Mouse (Mus musculus) forebrain, embryonic 12.5 days (tissue): Measurements from ENCODE around the gene 1700025G04Rik. TPM values are rescaled to one million over a fixed set of nuclear protein-coding genes. Genes with fewer than 3 reads are reported as not detected.

Experiments used
- ATAC-seq: fragments of 200-750 bp; cut with Nextera tagmentation; 2 replicates; pipeline ENCODE4 v1.8.0; 2017; ENCODE audit warnings: moderate TSS enrichment; ENCODE audit not compliant: low FRiP score
- H3K27ac ChIP-seq: fragments of 300-500 bp; sonication (generic); 2 replicates; pipeline ENCODE4 v1.5.1; 2016; ENCODE audit warnings: mild to moderate bottlenecking
- H3K27me3 ChIP-seq: fragments of 300-500 bp; sonication (generic); 2 replicates; pipeline ENCODE4 v1.6.1; 2016; ENCODE audit warnings: mild to moderate bottlenecking
- H3K36me3 ChIP-seq: fragments of 300-500 bp; sonication (generic); replicated peaks from 2 replicates; pipeline ENCODE4 v1.6.1; 2016; ENCODE audit warnings: mild to moderate bottlenecking
- H3K4me1 ChIP-seq: fragments of 300-500 bp; sonication (generic); 2 replicates; pipeline ENCODE4 v1.6.1; 2016
- H3K4me2 ChIP-seq: fragments of 300-500 bp; sonication (generic); 2 replicates; pipeline ENCODE4 v1.6.1; 2016; ENCODE audit warnings: mild to moderate bottlenecking, moderate library complexity
- H3K4me3 ChIP-seq: fragments of 300-500 bp; sonication (generic); replicated peaks from 2 replicates; pipeline ENCODE4 v1.5.1; 2016; ENCODE audit warnings: mild to moderate bottlenecking
- H3K9ac ChIP-seq: fragments of 300-500 bp; sonication (generic); 2 replicates; pipeline ENCODE4 v1.6.1; 2016; ENCODE audit warnings: mild to moderate bottlenecking
- H3K9me3 ChIP-seq: fragments of 300-500 bp; sonication (generic); 2 replicates; pipeline ENCODE4 v1.6.1; 2016
- WGBS: fragments of 180-500 bp; shearing (Covaris S2); methylation state at CpG from one replicate; pipeline ENCODE4 v1.1.7; 2016; 5-methylcytosine and 5-hydroxymethylcytosine counted together
- polyA plus RNA-seq: library from polyadenylated mRNA; unstranded; fragments of >200 nt; fragmentation: Nextera tagmentation; extraction: Ambion mirVana; gene quantifications from 2 replicates; pipeline ENCODE4 v1.2.1, GENCODE M21; 2016

Gene 1700025G04Rik
- polyA plus RNA-seq, 1 experiment from 2014 or later: 36.4 TPM

GRCm38 (mm10) chr1:151999424-151999842 is 90.5 kb downstream of the 1700025G04Rik start:
- no peak overlapping the region for H3K4me3 ChIP-seq
- H3K9me3 ChIP-seq: no peaks in the 10 kb centered on the region
- ATAC-seq: no peak
- peaks cover 11% of the 10 kb centered on the region; the same call in 1 of the 2 replicates for H3K4me1 ChIP-seq
- 89% methylated on average over 7 of the region's 7 CpGs for WGBS
- H3K27ac ChIP-seq: no peak overlapping the region
- H3K4me2 ChIP-seq: no peak overlapping the region
- no peaks in the 10 kb centered on the region for H3K36me3 ChIP-seq
- H3K27me3 ChIP-seq: no peaks in the 10 kb centered on the region
- no peak overlapping the region for H3K9ac ChIP-seq

- Histone ChIP-seq H3K4me1 (peaks cover 13% of the 10 kb centered on the region; the same call in 1 of the 2 replicates), H3K36me3 (no peaks in the 10 kb centered on the region), H3K27me3 (no peaks in the 10 kb centered on the region), H3K9me3 (no peaks in the 10 kb centered on the region), H3K27ac (peak overlapping the region; percentile 46; the same call in 1 of the 2 replicates), H3K9ac (no peak overlapping the region), H3K4me3 (no peak overlapping the region), H3K4me2 (no peak overlapping the region)
- WGBS: 79% methylated on average over 8 of the region's 8 CpGs
- no peak for ATAC-seq
These were observed 91.2 kb downstream of the 1700025G04Rik start for GRCm38 (mm10) chr1:151998721-151999206.

- no peak for ATAC-seq
- H3K4me3 ChIP-seq: no peak overlapping the region
- H3K9ac ChIP-seq: no peak overlapping the region
- H3K27ac ChIP-seq: no peak overlapping the region
- H3K36me3 ChIP-seq: no peaks in the 10 kb centered on the region
- H3K9me3 ChIP-seq: no peaks in the 10 kb centered on the region
- no peak overlapping the region for H3K4me2 ChIP-seq
- WGBS: 88% methylated on average over 7 of the region's 7 CpGs
- no peaks in the 10 kb centered on the region for H3K27me3 ChIP-seq
- H3K4me1 ChIP-seq: peaks cover 13% of the 10 kb centered on the region; the same call in 1 of the 2 replicates
These were observed 92.3 kb downstream of the 1700025G04Rik start for GRCm38 (mm10) chr1:151997591-151997990.

GRCm38 (mm10) chr1:151995948-151996697 is 93.8 kb downstream of the 1700025G04Rik start:
- peaks cover 13% of the 10 kb centered on the region; the same call in 1 of the 2 replicates for H3K4me1 ChIP-seq
- no peak overlapping the region for H3K4me3 ChIP-seq
- no peaks in the 10 kb centered on the region for H3K9me3 ChIP-seq
- 72% methylated on average over 10 of the region's 10 CpGs for whole genome bisulfite sequencing
- ATAC-seq: no peak
- no peaks in the 10 kb centered on the region for H3K27me3 ChIP-seq
- no peaks in the 10 kb centered on the region for H3K36me3 ChIP-seq
- H3K9ac ChIP-seq: no peak overlapping the region
- H3K4me2 ChIP-seq: no peak overlapping the region
- no peak overlapping the region for H3K27ac ChIP-seq

- Histone ChIP-seq H3K4me1 (peaks cover 11% of the 10 kb centered on the region; the same call in 1 of the 2 replicates), H3K27me3 (no peaks in the 10 kb centered on the region), H3K27ac (peak overlapping the region; percentile 50), H3K36me3 (no peaks in the 10 kb centered on the region), H3K4me3 (no peak overlapping the region), H3K4me2 (no peak overlapping the region), H3K9ac (no peak overlapping the region), H3K9me3 (no peaks in the 10 kb centered on the region)
- WGBS: 66% methylated on average over 6 of the region's 6 CpGs
- ATAC-seq: peak; percentile 60
These were observed 95.7 kb downstream of the 1700025G04Rik start for GRCm38 (mm10) chr1:151994271-151994670.

GRCm38 (mm10) chr1:151991505-151991904 is 98.4 kb downstream of the 1700025G04Rik start:
- no peak for ATAC-seq
- H3K9me3 ChIP-seq: no peaks in the 10 kb centered on the region
- no peak overlapping the region for H3K4me3 ChIP-seq
- no peak overlapping the region for H3K27ac ChIP-seq
- WGBS: 92% methylated on average over 4 of the region's 4 CpGs
- H3K36me3 ChIP-seq: no peaks in the 10 kb centered on the region
- no peak overlapping the region for H3K9ac ChIP-seq
- H3K4me1 ChIP-seq: peaks cover 5% of the 10 kb centered on the region; the same call in 1 of the 2 replicates
- no peak overlapping the region for H3K4me2 ChIP-seq
- H3K27me3 ChIP-seq: no peaks in the 10 kb centered on the region

GRCm38 (mm10) chr1:151990615-151991014 is 99.3 kb downstream of the 1700025G04Rik start:
- peaks cover 12% of the 10 kb centered on the region for H3K4me1 ChIP-seq
- H3K9ac ChIP-seq: no peak overlapping the region
- no peak overlapping the region for H3K4me3 ChIP-seq
- no peaks in the 10 kb centered on the region for H3K27me3 ChIP-seq
- no peak for ATAC-seq
- H3K36me3 ChIP-seq: no peaks in the 10 kb centered on the region
- H3K27ac ChIP-seq: no peak overlapping the region
- no peak overlapping the region for H3K4me2 ChIP-seq
- no peaks in the 10 kb centered on the region for H3K9me3 ChIP-seq
- WGBS: 90% methylated on average over 4 of the region's 4 CpGs

- 87% methylated on average over 7 of the region's 7 CpGs for WGBS
- Histone ChIP-seq H3K9me3 (no peaks in the 10 kb centered on the region), H3K4me2 (no peak overlapping the region), H3K9ac (no peak overlapping the region), H3K27ac (no peak overlapping the region), H3K4me3 (no peak overlapping the region), H3K36me3 (no peaks in the 10 kb centered on the region), H3K27me3 (no peaks in the 10 kb centered on the region), H3K4me1 (peaks cover 24% of the 10 kb centered on the region)
- no peak for ATAC-seq
These were observed 101.2 kb downstream of the 1700025G04Rik start for GRCm38 (mm10) chr1:151988713-151989112.

- no peak overlapping the region for H3K4me2 ChIP-seq
- H3K36me3 ChIP-seq: no peaks in the 10 kb centered on the region
- H3K27ac ChIP-seq: no peak overlapping the region
- H3K9me3 ChIP-seq: no peaks in the 10 kb centered on the region
- H3K4me3 ChIP-seq: no peak overlapping the region
- peaks cover 30% of the 10 kb centered on the region for H3K4me1 ChIP-seq
- ATAC-seq: no peak
- WGBS: 85% methylated on average over 8 of the region's 8 CpGs
- no peaks in the 10 kb centered on the region for H3K27me3 ChIP-seq
- H3K9ac ChIP-seq: no peak overlapping the region
These were observed 101.9 kb downstream of the 1700025G04Rik start for GRCm38 (mm10) chr1:151988066-151988465.

GRCm38 (mm10) chr1:151986024-151986778 is 103.7 kb downstream of the 1700025G04Rik start:
- no peak for ATAC-seq
- H3K27me3 ChIP-seq: no peaks in the 10 kb centered on the region
- peaks cover 31% of the 10 kb centered on the region for H3K4me1 ChIP-seq
- no peaks in the 10 kb centered on the region for H3K9me3 ChIP-seq
- no peak overlapping the region for H3K9ac ChIP-seq
- no peak overlapping the region for H3K4me2 ChIP-seq
- H3K27ac ChIP-seq: no peak overlapping the region
- no peaks in the 10 kb centered on the region for H3K36me3 ChIP-seq
- 77% methylated on average over 11 of the region's 11 CpGs for WGBS
- no peak overlapping the region for H3K4me3 ChIP-seq

- ATAC-seq: no peak
- peaks cover 31% of the 10 kb centered on the region for H3K4me1 ChIP-seq
- no peaks in the 10 kb centered on the region for H3K27me3 ChIP-seq
- no peak overlapping the region for H3K9ac ChIP-seq
- H3K36me3 ChIP-seq: no peaks in the 10 kb centered on the region
- H3K4me3 ChIP-seq: no peak overlapping the region
- no peaks in the 10 kb centered on the region for H3K9me3 ChIP-seq
- peak overlapping the region; percentile 68; the same call in 1 of the 2 replicates for H3K27ac ChIP-seq
- WGBS: 90% methylated on average over 1 of the region's 1 CpGs
- H3K4me2 ChIP-seq: 0 out of 2 replicates have a peak overlapping the region, but pooled peaks have one; percentile 8
These were observed 104.9 kb downstream of the 1700025G04Rik start for GRCm38 (mm10) chr1:151985056-151985455.

GRCm38 (mm10) chr1:151983991-151984390 is 105.9 kb downstream of the 1700025G04Rik start:
- H3K27ac ChIP-seq: peak overlapping the region; percentile 68

More at GRCm38 (mm10) chr1:151983991-151984390, 105.9 kb downstream of the 1700025G04Rik start:
- no peak overlapping the region for H3K4me3 ChIP-seq
- H3K9ac ChIP-seq: no peak overlapping the region
- H3K9me3 ChIP-seq: no peaks in the 10 kb centered on the region
- peaks cover 31% of the 10 kb centered on the region for H3K4me1 ChIP-seq
- no peaks in the 10 kb centered on the region for H3K36me3 ChIP-seq
- H3K27me3 ChIP-seq: no peaks in the 10 kb centered on the region
- 0 out of 2 replicates have a peak overlapping the region, but pooled peaks have one; percentile 8 for H3K4me2 ChIP-seq
- peak; percentile 55; the same call in 1 of the 2 replicates for ATAC-seq
- 20% methylated on average over 4 of the region's 4 CpGs for WGBS
